Mouse (Mus musculus) lung, embryonic 14.5 days (tissue): ENCODE results near the gene Usp24. TPM values are rescaled to one million over a fixed set of nuclear protein-coding genes. Genes with fewer than 3 reads are reported as not detected.

ENCODE experiments used
- ATAC-seq: fragments of 200-750 bp; cut with Nextera tagmentation; 2 replicates; pipeline ENCODE4 v1.8.0; 2017; ENCODE audit warnings: mild to moderate bottlenecking, moderate TSS enrichment, moderate library complexity; ENCODE audit not compliant: insufficient read depth
- DNase-seq: peaks from one replicate; pipeline ENCODE4 v3.0.0-alpha.2; 2015
- H3K27ac ChIP-seq: fragments of 300-500 bp; sonication (generic); 2 replicates; pipeline ENCODE4 v1.5.1; 2014; ENCODE audit warnings: low read depth, mild to moderate bottlenecking, moderate library complexity
- H3K27me3 ChIP-seq: fragments of 300-500 bp; sonication (generic); 2 replicates; pipeline ENCODE4 v1.6.1; 2014; ENCODE audit warnings: low read length, control low read depth; ENCODE audit not compliant: insufficient read depth
- H3K36me3 ChIP-seq: fragments of 300-500 bp; sonication (generic); 2 replicates; pipeline ENCODE4 v1.6.1; 2014; ENCODE audit warnings: control low read depth; ENCODE audit not compliant: insufficient read depth
- H3K4me1 ChIP-seq: fragments of 300-500 bp; sonication (generic); 2 replicates; pipeline ENCODE4 v1.6.1; 2014; ENCODE audit warnings: antibody characterized with exemption, control low read depth; ENCODE audit not compliant: insufficient read depth
- H3K4me2 ChIP-seq: fragments of 300-500 bp; sonication (generic); 2 replicates; pipeline ENCODE4 v1.6.1; 2014; ENCODE audit warnings: mild to moderate bottlenecking
- H3K4me3 ChIP-seq: fragments of 300-500 bp; sonication (generic); 2 replicates; pipeline ENCODE4 v1.5.1; 2014; ENCODE audit warnings: low read depth, low read length
- H3K9ac ChIP-seq: fragments of 300-500 bp; sonication (generic); 2 replicates; pipeline ENCODE4 v1.6.1; 2014
- H3K9me3 ChIP-seq: fragments of 300-500 bp; sonication (generic); 2 replicates; pipeline ENCODE4 v1.6.1; 2016; ENCODE audit warnings: low read depth, low read length, control low read depth
- CTCF ChIP-seq: IDR thresholded peaks from 2 replicates; pipeline ENCODE4 v1.5.1; 2016; ENCODE audit warnings: antibody characterized with exemption, low read depth
- WGBS: fragments of 180-500 bp; shearing (Covaris S2); extraction: QIAGEN DNeasy Blood & Tissue Kit; methylation state at CpG from one replicate; pipeline ENCODE4 v1.1.7; 2014; 5-methylcytosine and 5-hydroxymethylcytosine counted together
- polyA plus RNA-seq: library from polyadenylated mRNA; unstranded; fragments of >200 nt; fragmentation: Nextera tagmentation; extraction: Ambion mirVana; gene quantifications from 2 replicates; pipeline ENCODE4 v1.2.1, GENCODE M21; 2014

The Usp24 gene
- polyA plus RNA-seq, 1 experiment from 2014 or later: 12.6 TPM

- TF ChIP-seq CTCF: no peak
- H3K9ac ChIP-seq: no peak overlapping the region
- H3K4me2 ChIP-seq: no peak overlapping the region
- no peak overlapping the region for H3K27ac ChIP-seq
- no peak for ATAC-seq
- WGBS: 53% methylated on average over 7 of the region's 7 CpGs
- H3K4me1 ChIP-seq: no peaks in the 10 kb centered on the region
- no peak for DNase-seq
- no peaks in the 10 kb centered on the region for H3K27me3 ChIP-seq
- no peak overlapping the region for H3K4me3 ChIP-seq
- no peaks in the 10 kb centered on the region for H3K9me3 ChIP-seq
- H3K36me3 ChIP-seq: no peaks in the 10 kb centered on the region
Measured at GRCm38 (mm10) chr4:106483215-106483727, 167.3 kb downstream of the Usp24 start.

DNA sequence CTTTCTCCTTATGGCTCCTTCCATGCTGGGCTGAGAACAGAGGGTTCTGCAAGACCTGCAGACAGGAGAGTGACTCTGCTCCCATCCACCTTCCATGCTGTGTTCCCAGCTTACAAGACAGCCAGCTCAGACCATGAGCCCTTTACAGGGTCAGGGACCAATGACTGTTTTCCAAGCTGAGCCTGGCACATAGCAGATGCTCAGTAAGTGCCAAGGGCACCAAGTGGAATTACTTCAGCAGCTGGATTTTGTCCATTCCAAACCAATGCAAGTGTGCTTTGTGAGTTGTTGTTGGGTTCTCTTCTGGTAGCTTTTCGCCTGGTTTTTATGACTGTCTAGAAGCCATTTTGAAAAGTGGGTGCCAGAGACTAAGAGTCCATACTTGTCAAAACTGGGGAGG is 167.8 kb downstream of the Usp24 start:
- no peak for ATAC-seq
- WGBS: 69% methylated on average over 1 of the region's 1 CpGs

GRCm38 (mm10) chr4:106490620-106491019 is 174.6 kb downstream of the Usp24 start:
- ATAC-seq: peak; percentile 11; the same call in 1 of the 2 replicates
- H3K9ac ChIP-seq: no peak overlapping the region
- no peaks in the 10 kb centered on the region for H3K36me3 ChIP-seq
- 37% methylated on average over 4 of the region's 4 CpGs for WGBS
- no peak for DNase-seq
- H3K4me2 ChIP-seq: no peak overlapping the region
- H3K4me3 ChIP-seq: no peak overlapping the region
- TF ChIP-seq CTCF: no peak
- no peak overlapping the region for H3K27ac ChIP-seq
- H3K9me3 ChIP-seq: no peaks in the 10 kb centered on the region
- H3K27me3 ChIP-seq: no peaks in the 10 kb centered on the region
- no peaks in the 10 kb centered on the region for H3K4me1 ChIP-seq

More for the DNA sequence above, 167.8 kb downstream of the Usp24 start:
- no peak for DNase-seq
- Histone ChIP-seq H3K27ac (no peak overlapping the region), H3K4me3 (no peak overlapping the region), H3K9me3 (no peaks in the 10 kb centered on the region), H3K9ac (no peak overlapping the region), H3K36me3 (no peaks in the 10 kb centered on the region), H3K27me3 (no peaks in the 10 kb centered on the region), H3K4me2 (no peak overlapping the region), H3K4me1 (no peaks in the 10 kb centered on the region)
- no peak for TF ChIP-seq CTCF

Other genes with a start within 250 kb of the Usp24 start
- 1.9 and 2.3 TPM in 2 replicates for gene Pcsk9, start 148.1 kb downstream of the Usp24 start, polyA plus RNA-seq
- gene Bsnd, start 176.1 kb downstream of the Usp24 start, polyA plus RNA-seq: not detected in 2 replicates
- gene Dhcr24, start 244.8 kb downstream of the Usp24 start, polyA plus RNA-seq: 22.5 and 25.0 TPM in 2 replicates